Mouse (Mus musculus): ENCODE measurements around the gene Ear6. TPM values are rescaled to one million over a fixed set of nuclear protein-coding genes. Genes with fewer than 3 reads are reported as not detected.

Ear6 gene
- polyA plus RNA-seq, 1 experiment from 2014 or later: 0.19 TPM

- H3K9ac ChIP-seq (ENCODE audit: low read length): no peak overlapping the region
- no peak overlapping the region for H3K27ac ChIP-seq (ENCODE audit: low read length)
- no peaks in the 10 kb centered on the region for H3K9me3 ChIP-seq (replicated peaks; ENCODE audit: control insufficient read depth, low read length)
- H3K4me3 ChIP-seq (replicated peaks; ENCODE audit: low read length): no peak overlapping the region
- no peaks in the 10 kb centered on the region; the same call in 1 of the 2 replicates for H3K4me1 ChIP-seq (ENCODE audit: control insufficient read depth, insufficient read depth, low read length)
- no peaks in the 10 kb centered on the region for H3K27me3 ChIP-seq (ENCODE audit: control insufficient read depth, insufficient read depth, low read length)
- ATAC-seq (ENCODE audit: insufficient read depth, low FRiP score): peak; percentile 51; the same call in 1 of the 2 replicates
- H3K4me2 ChIP-seq (ENCODE audit: low read depth, low read length): no peak overlapping the region
- 54% methylated on average over 9 of the region's 9 CpGs for WGBS
- H3K36me3 ChIP-seq (ENCODE audit: control insufficient read depth, insufficient read depth, low read length): 0 out of 2 replicates have a peak, but pooled peaks cover 6% of the 10 kb centered on the region
Measured at GRCm38 (mm10) chr14:51902806-51903710, 49.6 kb downstream of the Ear6 start.

DNA sequence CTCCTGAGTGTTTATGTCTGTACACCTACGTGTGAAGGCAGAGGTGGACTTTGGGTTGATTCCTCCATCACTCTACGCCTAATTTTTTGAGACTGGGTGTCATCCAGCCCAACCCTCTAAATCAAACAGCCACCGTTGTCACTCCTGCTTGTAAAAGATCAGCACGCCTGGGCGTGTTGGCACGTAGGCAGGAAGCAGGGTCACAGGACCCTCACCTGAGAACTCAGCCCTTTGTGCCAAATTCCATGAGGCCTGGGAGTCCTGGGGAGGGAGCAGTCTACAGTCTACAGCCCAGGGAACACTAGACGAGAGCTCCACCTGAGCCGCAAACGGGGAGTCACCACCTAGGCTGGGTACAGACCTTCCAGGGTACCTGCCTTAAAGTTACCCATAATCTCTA is 50.3 kb downstream of the Ear6 start:
- Histone ChIP-seq H3K9ac (ENCODE audit: low read length) (no peak overlapping the region), H3K4me1 (ENCODE audit: control insufficient read depth, insufficient read depth, low read length) (no peaks in the 10 kb centered on the region; the same call in 1 of the 2 replicates), H3K9me3 (replicated peaks; ENCODE audit: control insufficient read depth, low read length) (no peaks in the 10 kb centered on the region), H3K27ac (ENCODE audit: low read length) (peak overlapping the region; percentile 49), H3K4me3 (replicated peaks; ENCODE audit: low read length) (no peak overlapping the region), H3K27me3 (ENCODE audit: control insufficient read depth, insufficient read depth, low read length) (no peaks in the 10 kb centered on the region), H3K36me3 (ENCODE audit: control insufficient read depth, insufficient read depth, low read length) (0 out of 2 replicates have a peak, but pooled peaks cover 6% of the 10 kb centered on the region), H3K4me2 (ENCODE audit: low read depth, low read length) (no peak overlapping the region)
- ATAC-seq (ENCODE audit: insufficient read depth, low FRiP score): peak; percentile 50; the same call in 1 of the 2 replicates
- WGBS: 66% methylated on average over 9 of the region's 9 CpGs

Small RNA genes lying within 50 kb of the gene (microRNA-seq; reads per million reads assigned to microRNA genes)
- not detected for gene Gm27375

Other genes starting within 250 kb of the Ear6 start
- not detected in 2 replicates for gene Gm17078, start 242.4 kb upstream of the Ear6 start, polyA plus RNA-seq (2015; fragmentation: Nextera tagmentation; extraction: Ambion mirVana)
- gene Gm4181, start 218.0 kb upstream of the Ear6 start, polyA plus RNA-seq (2015; fragmentation: Nextera tagmentation; extraction: Ambion mirVana): not detected in 2 replicates
- gene Gm17079, start 158.2 kb upstream of the Ear6 start, polyA plus RNA-seq (2015; fragmentation: Nextera tagmentation; extraction: Ambion mirVana): not detected in 2 replicates
- gene Gm5800, start 136.5 kb upstream of the Ear6 start, polyA plus RNA-seq (2015; fragmentation: Nextera tagmentation; extraction: Ambion mirVana): not detected in 2 replicates
- 0.66 TPM in 1 of 2 replicates, not detected in the other for gene Ang4, start 80.1 kb upstream of the Ear6 start, polyA plus RNA-seq (2015; fragmentation: Nextera tagmentation; extraction: Ambion mirVana)
- not detected in 2 replicates for gene AY358078, start 53.7 kb upstream of the Ear6 start, polyA plus RNA-seq (2015; fragmentation: Nextera tagmentation; extraction: Ambion mirVana)
- 49.7 and 57.7 TPM in 2 replicates for gene Mettl17, start 31.1 kb downstream of the Ear6 start, polyA plus RNA-seq (2015; fragmentation: Nextera tagmentation; extraction: Ambion mirVana)
- 0.89 and 0.98 TPM in 2 replicates for gene Slc39a2, start 39.2 kb downstream of the Ear6 start, polyA plus RNA-seq (2015; fragmentation: Nextera tagmentation; extraction: Ambion mirVana)
- gene Ndrg2, start 60.5 kb downstream of the Ear6 start, polyA plus RNA-seq (2015; fragmentation: Nextera tagmentation; extraction: Ambion mirVana): 125 and 143 TPM in 2 replicates
- not detected in 2 replicates for gene Tppp2, start 64.7 kb downstream of the Ear6 start, polyA plus RNA-seq (2015; fragmentation: Nextera tagmentation; extraction: Ambion mirVana)
- gene Rnase13, start 69.1 kb downstream of the Ear6 start, polyA plus RNA-seq (2015; fragmentation: Nextera tagmentation; extraction: Ambion mirVana): not detected in 2 replicates
- gene Arhgef40, start 131.0 kb downstream of the Ear6 start, polyA plus RNA-seq (2015; fragmentation: Nextera tagmentation; extraction: Ambion mirVana): 81.9 and 92.6 TPM in 2 replicates
- 8.0 and 12.8 TPM in 2 replicates for gene Tmem253, start 162.0 kb downstream of the Ear6 start, polyA plus RNA-seq (2015; fragmentation: Nextera tagmentation; extraction: Ambion mirVana)
- gene Zfp219, start 167.0 kb downstream of the Ear6 start, polyA plus RNA-seq (2015; fragmentation: Nextera tagmentation; extraction: Ambion mirVana): 23.1 and 24.4 TPM in 2 replicates
- not detected in 2 replicates for gene Olfr221, start 188.8 kb downstream of the Ear6 start, polyA plus RNA-seq (2015; fragmentation: Nextera tagmentation; extraction: Ambion mirVana)